Mouse (Mus musculus) Patski (cell line): ENCODE data around the gene Gm36176. TPM values are rescaled to one million over a fixed set of nuclear protein-coding genes. Genes with fewer than 3 reads are reported as not detected.

ENCODE experiments used
- ATAC-seq: fragments of 100-300 bp; one replicate; pipeline ENCODE4 v1.8.0; 2021
- CTCF ChIA-PET: fragments of 350-600 bp; sonication (Branson Sonifier 250); formaldehyde crosslinking; loops from one replicate; lab custom pipeline; 2022; ENCODE audit warnings: inconsistent platforms; lab: Charles Lee
- POLR2A ChIA-PET: fragments of 350-600 bp; sonication (Branson Sonifier 250); formaldehyde crosslinking; loops from one replicate; lab custom pipeline; 2022; ENCODE audit warnings: antibody characterized with exemption, inconsistent platforms; lab: Charles Lee
- DNase-seq: peaks from one replicate; pipeline ENCODE4 v3.0.0-alpha.2; 2011; ENCODE audit warnings: low read depth, low spot score
- H3K27me3 ChIP-seq: fragments of 371-371 bp; one replicate; pipeline ENCODE4 v1.5.1; 2021
- CTCF ChIP-seq: fragments of 100-300 bp; IDR thresholded peaks from one replicate; pipeline ENCODE4 v1.5.1; 2021
- in situ Hi-C: fragments of 300-500 bp; cut with MboI; formaldehyde crosslinking; loops from 3 replicates; pipeline ENCODE4 v1.11.1; 2018; ENCODE audit warnings: low pct_unique_long_range_greater_than_20kb, mixed read lengths
- polyA plus RNA-seq: library from polyadenylated mRNA; unstranded; gene quantifications from one replicate; pipeline ENCODE4 v1.2.3, GENCODE M21; 2021

Gene Gm36176
- polyA plus RNA-seq, 1 experiment from 2014 or later: not detected

DNA sequence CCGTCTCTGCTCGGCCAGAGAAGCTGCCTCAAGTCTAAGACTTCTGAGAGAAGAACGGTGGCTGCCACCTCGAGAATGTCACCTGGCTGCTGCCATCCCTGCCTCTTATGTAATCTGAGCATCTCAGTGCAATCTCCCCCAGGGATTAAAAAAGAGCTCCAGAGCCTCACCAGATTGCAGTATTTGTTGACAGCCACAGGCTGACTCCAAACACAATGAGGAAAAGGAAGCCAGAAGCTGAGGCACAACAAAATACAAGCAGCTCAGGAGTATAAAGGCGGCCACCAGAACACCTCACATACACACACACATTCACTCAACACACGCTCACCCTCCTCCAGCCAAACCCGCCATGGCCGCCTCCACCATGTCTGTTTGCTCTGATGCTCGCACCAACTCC lies 11.0 kb upstream of the Gm36176 start, which contains the start of gene Krtap10-10:
Gene Krtap10-10, plus strand, starts transcription at position 301 of the 400 bp plus-strand sequence.
- DNase-seq (no peak), ATAC-seq (no peak)
- no peak for TF ChIP-seq CTCF
- ChIA-PET POLR2A (no interaction called here), CTCF (interaction anchor here (0.9 kb wide), 1 partner anchor 15 kb away, joined by 4 read pairs; no protein-coding TSS in a partner anchor)
- in situ Hi-C loops: no loop called here
- H3K27me3 ChIP-seq: peaks cover 17% of the 10 kb centered on the region

DNA sequence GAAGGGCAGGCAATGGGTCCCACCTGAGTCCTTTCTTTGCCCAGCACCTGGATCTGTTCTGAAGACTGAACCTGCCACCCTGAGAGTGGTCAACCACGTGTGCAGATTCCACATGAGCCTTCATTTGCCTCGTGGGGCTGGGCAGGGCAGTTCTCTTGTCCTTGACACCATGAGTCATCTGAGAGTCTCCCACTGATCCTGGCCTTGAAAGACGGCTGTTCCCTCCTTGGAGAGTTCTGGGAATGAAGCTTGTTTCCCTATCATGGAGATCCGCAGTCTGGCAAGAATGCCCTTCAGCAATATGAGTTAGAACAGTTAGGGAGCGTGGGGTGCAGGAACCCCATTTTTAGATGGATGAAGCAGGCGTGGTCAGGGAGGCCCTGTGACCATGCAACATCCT lies 7.6 kb upstream of the Gm36176 start:
- ATAC-seq: no peak
- ChIA-PET POLR2A (no interaction called here), CTCF (no interaction called here)
- no peak for DNase-seq
- H3K27me3 ChIP-seq: peaks cover 21% of the 10 kb centered on the region
- in situ Hi-C loops: no loop called here
- TF ChIP-seq CTCF: no peak

DNA sequence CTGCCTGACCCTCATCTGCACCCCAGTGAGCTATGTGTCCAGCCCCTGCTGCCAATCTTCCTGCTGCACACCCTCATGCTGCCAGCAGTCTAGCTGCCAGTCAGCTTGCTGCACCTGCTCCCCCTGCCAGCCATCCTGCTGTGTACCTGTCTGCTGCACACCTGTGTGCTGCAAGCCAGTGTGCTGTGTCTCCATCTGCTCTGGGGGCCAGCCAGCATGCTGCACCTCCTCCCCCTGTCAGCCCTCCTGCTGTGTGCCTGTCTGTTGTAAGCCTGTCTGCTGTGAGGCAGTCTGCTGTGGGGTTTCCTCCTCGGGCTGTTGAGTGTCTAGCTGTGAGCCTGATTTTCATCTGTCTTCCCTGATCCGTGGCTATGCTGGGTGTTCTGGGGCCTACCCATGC lies 358 bp downstream of the Gm36176 start:
- ChIA-PET CTCF (no interaction called here), POLR2A (no interaction called here)
- ATAC-seq: no peak
- no peak for TF ChIP-seq CTCF
- H3K27me3 ChIP-seq: peaks cover 21% of the 10 kb centered on the region
- in situ Hi-C loops: no loop called here
- DNase-seq: no peak

DNA sequence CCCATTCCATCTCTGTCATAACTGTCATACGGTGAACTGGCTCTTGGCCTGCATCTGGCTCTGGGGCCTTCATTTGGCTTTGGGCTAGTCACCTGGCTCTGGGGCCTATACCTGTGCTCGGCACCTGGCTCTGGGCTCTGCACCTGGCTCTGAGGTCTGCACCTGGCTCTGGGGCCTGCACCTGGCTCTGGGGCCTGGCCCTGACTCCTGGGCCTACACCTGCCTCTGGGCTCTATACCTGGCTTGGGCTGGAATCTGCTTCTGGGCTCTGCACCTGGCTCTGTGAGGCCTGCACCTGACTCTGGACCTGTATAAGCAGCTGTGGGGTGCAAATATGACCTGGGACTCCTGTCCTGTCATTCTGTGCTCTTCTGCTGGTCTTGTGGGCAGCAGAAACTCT lies 935 bp downstream of the Gm36176 start:
- CTCF ChIA-PET: no interaction called here
- DNase-seq (no peak), ATAC-seq (no peak)
- POLR2A ChIA-PET: no interaction called here
- H3K27me3 ChIP-seq: peaks cover 26% of the 10 kb centered on the region
- no peak for TF ChIP-seq CTCF
- in situ Hi-C loops: no loop called here

DNA sequence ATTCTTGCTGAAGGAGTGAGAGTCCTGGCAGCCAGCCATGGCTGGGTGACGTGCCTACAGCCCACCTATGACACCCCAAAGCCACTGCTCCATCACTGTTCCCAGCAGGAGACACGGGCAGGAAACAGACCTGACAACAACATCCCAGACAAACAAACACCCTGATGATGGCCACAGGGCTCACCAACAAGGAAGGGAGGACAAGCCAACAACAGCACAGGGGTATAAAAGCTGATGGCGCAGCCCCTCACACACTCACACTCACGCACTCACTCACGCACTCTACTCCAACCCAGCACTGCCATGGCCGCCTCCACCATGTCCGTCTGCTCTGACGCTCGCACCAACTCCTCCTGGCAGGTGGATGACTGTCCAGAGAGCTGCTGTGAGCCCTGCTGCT lies 6.0 kb downstream of the Gm36176 start, which contains the start of gene Gm10318:
Gene Gm10318, plus strand, starts transcription at position 301 of the 400 bp plus-strand sequence.
- DNase-seq (no peak), ATAC-seq (no peak)
- CTCF ChIA-PET: no interaction called here
- in situ Hi-C loops: no loop called here
- TF ChIP-seq CTCF: no peak
- peaks cover 25% of the 10 kb centered on the region for H3K27me3 ChIP-seq
- POLR2A ChIA-PET: no interaction called here

DNA sequence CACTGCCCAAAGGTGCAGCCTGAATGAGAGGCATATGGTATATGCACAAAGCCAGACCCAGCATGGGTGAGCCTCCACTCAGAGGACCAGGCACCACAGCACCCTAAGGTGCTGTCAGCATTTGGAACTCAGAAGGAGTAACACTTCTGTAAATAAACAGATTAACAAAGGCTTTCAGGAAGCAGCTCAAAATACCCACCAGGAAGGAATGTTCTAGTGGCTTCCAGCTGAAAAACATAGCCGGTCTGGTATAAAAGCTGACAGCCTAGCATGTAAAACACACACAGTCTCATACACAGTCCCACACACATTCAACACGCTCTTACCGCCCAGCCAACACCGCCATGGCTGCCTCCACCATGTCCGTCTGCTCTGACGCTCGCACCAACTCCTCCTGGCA lies 15.1 kb downstream of the Gm36176 start, which contains the start of gene Gm3285:
Gene Gm3285, plus strand, starts transcription at position 301 of the 400 bp plus-strand sequence.
- CTCF ChIA-PET: no interaction called here
- peaks cover 20% of the 10 kb centered on the region for H3K27me3 ChIP-seq
- no peak for TF ChIP-seq CTCF
- no peak for DNase-seq
- ATAC-seq: no peak
- POLR2A ChIA-PET: no interaction called here
- in situ Hi-C loops: no loop called here

DNA sequence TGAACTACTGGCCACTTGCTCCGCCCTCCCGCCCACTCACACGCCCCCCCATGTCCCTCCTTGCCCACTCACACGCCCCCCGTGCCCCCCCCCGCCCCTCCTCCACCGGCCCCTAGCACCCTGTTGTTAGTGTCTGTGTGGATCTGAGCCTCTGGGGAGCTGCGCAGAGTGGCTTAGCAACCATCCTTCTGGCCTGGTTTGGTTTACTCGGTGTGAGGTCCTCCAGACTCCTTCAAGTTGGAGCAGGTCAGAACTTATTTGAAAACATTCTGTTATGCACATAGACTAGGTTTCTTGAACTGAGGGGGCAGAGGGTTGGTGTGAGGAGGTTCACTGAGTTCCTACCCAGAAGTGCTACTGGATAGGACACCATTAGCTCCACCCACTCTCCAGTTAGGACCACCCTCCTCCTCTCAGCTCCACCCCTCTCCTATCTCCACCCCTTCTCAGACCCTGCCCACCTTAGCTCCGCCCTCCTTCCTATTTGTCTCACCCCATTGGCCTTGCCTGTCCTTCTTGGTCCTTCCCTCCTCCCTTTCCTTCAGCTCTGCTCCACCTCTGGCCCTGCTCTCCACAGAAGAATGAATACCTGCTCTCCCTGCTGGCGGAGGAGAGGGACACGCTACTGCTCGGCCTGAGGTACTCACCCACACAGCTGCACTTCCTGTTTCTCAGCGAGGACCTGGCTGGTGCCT lies 17.6 kb downstream of the Gm36176 start:
- POLR2A ChIA-PET: no interaction called here

DNA sequence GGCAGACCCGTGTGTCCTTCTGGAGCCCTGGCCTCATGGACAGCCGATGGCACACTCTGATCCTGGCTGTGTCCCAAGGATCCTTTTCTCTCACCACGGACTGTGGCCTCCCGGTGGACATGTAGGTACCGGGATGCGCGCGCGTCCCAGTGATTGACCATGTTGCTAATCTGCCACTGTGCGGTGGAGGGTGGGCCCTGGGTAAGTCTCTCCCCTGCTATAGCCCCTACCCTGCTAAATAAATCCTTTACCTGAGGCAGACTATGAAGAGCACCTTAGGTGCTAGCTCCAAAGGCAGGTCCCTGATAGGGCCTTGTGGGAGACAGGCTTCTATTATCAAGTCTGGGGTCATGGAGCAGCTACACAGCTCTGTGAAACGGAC lies 18.1 kb downstream of the Gm36176 start:
- no peak for DNase-seq
- in situ Hi-C loops: no loop called here
- ChIA-PET CTCF (interaction anchor here (0.8 kb wide), 1 partner anchor 274 kb away, joined by 3 read pairs; no protein-coding TSS in a partner anchor), POLR2A (no interaction called here)
- peaks cover 28% of the 10 kb centered on the region for H3K27me3 ChIP-seq
- ATAC-seq: no peak
- no peak for TF ChIP-seq CTCF

More for the DNA sequence above, 17.6 kb downstream of the Gm36176 start:
- CTCF ChIA-PET: interaction anchor here (0.8 kb wide), 1 partner anchor 273 kb away, joined by 3 read pairs; no protein-coding TSS in a partner anchor
- no peak for TF ChIP-seq CTCF
- no peak for DNase-seq
- in situ Hi-C loops: no loop called here
- ATAC-seq: peak; percentile 21
- peaks cover 26% of the 10 kb centered on the region for H3K27me3 ChIP-seq

DNA sequence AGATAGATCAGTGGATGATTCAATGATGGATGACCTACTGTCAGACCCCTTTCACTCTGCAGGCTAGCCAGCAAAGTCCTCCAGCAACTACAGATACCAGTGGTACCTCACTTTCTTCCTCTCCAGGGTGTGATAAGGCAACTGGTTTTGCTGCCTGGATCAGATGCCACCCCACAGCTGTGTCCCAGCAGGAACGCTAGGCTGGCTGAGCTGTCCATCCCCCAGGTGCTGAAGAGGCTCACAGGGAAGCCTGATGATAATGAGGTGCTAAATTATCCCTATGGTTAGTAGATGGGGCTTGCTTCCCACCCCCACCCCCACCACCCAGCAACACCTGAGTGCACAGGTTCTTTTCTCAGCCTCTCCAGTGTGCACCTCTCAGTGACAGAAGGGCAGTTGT lies 20.9 kb downstream of the Gm36176 start:
- no peak for DNase-seq

DNA sequence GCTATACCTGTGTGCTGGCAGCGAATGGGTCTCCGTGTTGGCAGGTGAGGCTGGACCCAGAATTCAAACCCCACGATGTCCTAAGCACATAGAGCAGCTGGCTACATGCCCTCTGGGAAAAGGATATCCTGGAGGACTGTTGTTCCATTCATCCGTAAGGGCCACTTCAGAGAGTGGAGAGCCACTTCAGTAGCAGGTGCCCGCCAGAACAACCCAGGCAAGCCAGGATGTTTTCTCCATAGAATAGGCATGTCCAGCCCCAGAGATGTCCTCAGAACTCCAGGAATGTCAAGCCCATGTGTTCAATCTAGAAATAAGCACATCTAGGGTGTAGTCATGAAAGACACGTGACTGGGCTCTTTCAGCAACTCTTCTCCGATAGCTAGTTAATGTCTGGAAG lies 23.0 kb downstream of the Gm36176 start:
- DNase-seq: no peak
- no peak for ATAC-seq

More for the DNA sequence above, 20.9 kb downstream of the Gm36176 start:
- peaks cover 18% of the 10 kb centered on the region for H3K27me3 ChIP-seq
- in situ Hi-C loops: no loop called here
- ChIA-PET POLR2A (no interaction called here), CTCF (no interaction called here)
- TF ChIP-seq CTCF: no peak
- no peak for ATAC-seq

DNA sequence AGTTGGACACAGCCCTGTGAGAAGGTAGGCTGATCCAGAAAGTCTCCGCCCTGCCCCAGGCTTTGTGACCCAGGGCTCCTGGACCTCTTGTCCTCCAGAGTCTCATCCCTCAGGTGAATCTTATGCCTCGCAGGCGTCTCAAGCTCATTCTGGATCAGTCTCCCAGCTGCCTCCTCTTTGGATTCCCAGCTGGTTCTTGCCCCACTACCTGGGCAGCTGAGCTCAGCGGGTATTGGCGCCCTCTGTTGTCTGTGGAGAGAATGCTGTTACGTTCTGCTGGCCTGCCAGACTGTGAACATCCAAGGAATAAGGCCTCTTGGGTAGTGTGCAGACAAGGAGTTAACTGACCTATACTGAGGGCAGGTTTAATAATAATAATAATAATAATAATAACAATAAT lies 32.4 kb downstream of the Gm36176 start:
- ChIA-PET CTCF (interaction anchor here (0.6 to 1.3 kb wide), 2 partner anchors 34 to 221 kb away, joined by 3 read pairs; no protein-coding TSS in a partner anchor), POLR2A (no interaction called here)
- H3K27me3 ChIP-seq: peaks cover 11% of the 10 kb centered on the region
- TF ChIP-seq CTCF: no peak
- ATAC-seq (no peak), DNase-seq (no peak)
- in situ Hi-C loops: no loop called here

More for the DNA sequence above, 23.0 kb downstream of the Gm36176 start:
- in situ Hi-C loops: no loop called here
- peaks cover 8% of the 10 kb centered on the region for H3K27me3 ChIP-seq
- ChIA-PET CTCF (no interaction called here), POLR2A (no interaction called here)
- no peak for TF ChIP-seq CTCF
